Mouse (Mus musculus) monocyte, adult 2 months (primary cell): ENCODE results near the gene Pdzrn3.

Source experiments
- DNase-seq, 2 experiments: peaks; one replicate each; pipeline ENCODE4 v3.0.0; 2022; ENCODE audit warnings: low spot score in 2 of 2, low read depth in 1 of 2

Pdzrn3 gene

GRCm38 (mm10) chr6:101293036-101293572 lies 84.6 kb downstream of the Pdzrn3 start:
- no peak for DNase-seq

- no peak for DNase-seq
Measured at GRCm38 (mm10) chr6:101291944-101292343, 85.8 kb downstream of the Pdzrn3 start.

- no peak for DNase-seq
Measured at GRCm38 (mm10) chr6:101290160-101290559, 87.5 kb downstream of the Pdzrn3 start.

- no peak for DNase-seq
Measured at GRCm38 (mm10) chr6:101289428-101289827, 88.3 kb downstream of the Pdzrn3 start.

- no peak for DNase-seq
Measured at GRCm38 (mm10) chr6:101287566-101288173, 90.0 kb downstream of the Pdzrn3 start.

- DNase-seq: no peak
Measured at GRCm38 (mm10) chr6:101287077-101287476, 90.6 kb downstream of the Pdzrn3 start.

- no peak for DNase-seq
Measured at GRCm38 (mm10) chr6:101284368-101284955, 93.2 kb downstream of the Pdzrn3 start.

- DNase-seq: no peak
Measured at GRCm38 (mm10) chr6:101283891-101284290, 93.8 kb downstream of the Pdzrn3 start.

- DNase-seq: no peak
Measured at GRCm38 (mm10) chr6:101281644-101282043, 96.1 kb downstream of the Pdzrn3 start.

- no peak for DNase-seq
Measured at GRCm38 (mm10) chr6:101280811-101281218, 96.9 kb downstream of the Pdzrn3 start.

GRCm38 (mm10) chr6:101278286-101278932 lies 99.3 kb downstream of the Pdzrn3 start:
- DNase-seq: no peak

- no peak for DNase-seq
Measured at GRCm38 (mm10) chr6:101276261-101276660, 101.4 kb downstream of the Pdzrn3 start.

- no peak for DNase-seq
Measured at GRCm38 (mm10) chr6:101275806-101276205, 101.9 kb downstream of the Pdzrn3 start.

- no peak for DNase-seq
Measured at GRCm38 (mm10) chr6:101274846-101275245, 102.9 kb downstream of the Pdzrn3 start.

- DNase-seq: no peak
Measured at GRCm38 (mm10) chr6:101272256-101272655, 105.4 kb downstream of the Pdzrn3 start.

- DNase-seq: no peak
Measured at GRCm38 (mm10) chr6:101271378-101272135, 106.1 kb downstream of the Pdzrn3 start.

- no peak for DNase-seq
Measured at GRCm38 (mm10) chr6:101270095-101270826, 107.4 kb downstream of the Pdzrn3 start.

GRCm38 (mm10) chr6:101269335-101270094 lies 108.2 kb downstream of the Pdzrn3 start:
- no peak for DNase-seq

- DNase-seq: no peak
Measured at GRCm38 (mm10) chr6:101268266-101268665, 109.4 kb downstream of the Pdzrn3 start.

- DNase-seq: no peak
Measured at GRCm38 (mm10) chr6:101266787-101267186, 110.9 kb downstream of the Pdzrn3 start.
